32 mouse cellular contexts compared by ENCODE assay signal in genomic region chr2:144072642-144073041, GRCm38 (mm10). TPM values are rescaled to one million over a fixed set of nuclear protein-coding genes. Genes with fewer than 3 reads are reported as not detected.
A peak's percentile ranks its signal among the peaks of the same experiment; 100 is the strongest.
DNase-seq lines count a peak whose midpoint lies in the region; ATAC-seq and TF ChIP-seq lines count a peak whose summit lies in the region.
"Had no signal": no experiment of that assay in that cellular context is flagged by ENCODE, and none has a peak within 500 bp of the region (broad histone marks: within the 10 kb centered on the region; RNA-seq: fewer than 3 reads in every experiment).

No protein-coding gene starts in this region.

- H3K9me3 ChIP-seq in forebrain, embryonic 15.5 days = no peaks in the 10 kb centered on the region
- no peaks in the 10 kb centered on the region for H3K9me3 ChIP-seq in forebrain, embryonic 13.5 days (replicated peaks)
- H3K9me3 ChIP-seq in midbrain, embryonic 14.5 days (ENCODE audit: control insufficient read depth, low read length) = no peaks in the 10 kb centered on the region
- no peaks in the 10 kb centered on the region for H3K9me3 ChIP-seq in midbrain, postnatal 0 days (ENCODE audit: low read length)
- no peaks in the 10 kb centered on the region for H3K9me3 ChIP-seq in neural tube, embryonic 12.5 days
- no peaks in the 10 kb centered on the region for H3K9me3 ChIP-seq in neural tube, embryonic 15.5 days (replicated peaks)
- H3K9me3 ChIP-seq in neural tube, embryonic 14.5 days (ENCODE audit: control insufficient read depth, low read length) = no peaks in the 10 kb centered on the region
- H3K9me3 ChIP-seq: heart, embryonic 10.5 days; heart, embryonic 13.5 days had no signal

- H3K4me2 ChIP-seq in forebrain, embryonic 15.5 days (replicated peaks) = no peak overlapping the region
- H3K4me2 ChIP-seq in forebrain, embryonic 13.5 days = no peak overlapping the region
- no peak overlapping the region for H3K4me2 ChIP-seq in midbrain, embryonic 14.5 days (ENCODE audit: low read length)
- H3K4me2 ChIP-seq in midbrain, postnatal 0 days (ENCODE audit: low read depth, low read length, poor library complexity, severe bottlenecking) = no peak overlapping the region
- no peak overlapping the region for H3K4me2 ChIP-seq in neural tube, embryonic 12.5 days (replicated peaks)
- H3K4me2 ChIP-seq in neural tube, embryonic 15.5 days = no peak overlapping the region
- no peak overlapping the region for H3K4me2 ChIP-seq in neural tube, embryonic 14.5 days (ENCODE audit: low read depth, low read length)
- H3K4me2 ChIP-seq: heart, embryonic 13.5 days; hindbrain, embryonic 14.5 days had no signal

- ATAC-seq in forebrain, embryonic 15.5 days (replicated peaks) = 0 out of 2 replicates have a peak, but pooled peaks have one; percentile 38
- ATAC-seq in forebrain, embryonic 13.5 days = no peak
- no peak for ATAC-seq in midbrain, embryonic 14.5 days (ENCODE audit: low FRiP score, low TSS enrichment)
- no peak for ATAC-seq in midbrain, postnatal 0 days (ENCODE audit: low FRiP score)
- ATAC-seq in neural tube, embryonic 12.5 days (ENCODE audit: low FRiP score, low read depth) = peak; percentile 48
- ATAC-seq in neural tube, embryonic 15.5 days (ENCODE audit: low FRiP score) = no peak
- peak; percentile 65; the same call in 1 of the 2 replicates for ATAC-seq in neural tube, embryonic 14.5 days (ENCODE audit: low read depth)
- ATAC-seq: CD4-positive, CD25-positive, alpha-beta regulatory T cell, adult 4 months; forebrain, embryonic 16.5 days; hindbrain, postnatal 0 days had no signal

- 42% methylated on average over 7 of the region's 7 CpGs for WGBS in forebrain, embryonic 15.5 days
- 41% methylated on average over 7 of the region's 7 CpGs for WGBS in forebrain, embryonic 13.5 days
- WGBS in midbrain, embryonic 14.5 days = 32% methylated on average over 7 of the region's 7 CpGs
- 31% methylated on average over 7 of the region's 7 CpGs for WGBS in midbrain, postnatal 0 days
- WGBS in neural tube, embryonic 12.5 days = 30% methylated on average over 7 of the region's 7 CpGs
- WGBS in neural tube, embryonic 15.5 days = 25% methylated on average over 7 of the region's 7 CpGs
- 21% methylated on average over 7 of the region's 7 CpGs for WGBS in neural tube, embryonic 14.5 days

- H3K4me3 ChIP-seq in forebrain, embryonic 15.5 days = no peak overlapping the region
- H3K4me3 ChIP-seq in forebrain, embryonic 13.5 days = no peak overlapping the region
- H3K4me3 ChIP-seq in midbrain, embryonic 14.5 days (replicated peaks; ENCODE audit: low read depth, low read length) = no peak overlapping the region
- H3K4me3 ChIP-seq in midbrain, postnatal 0 days (ENCODE audit: low read depth, low read length) = no peak overlapping the region
- H3K4me3 ChIP-seq in neural tube, embryonic 12.5 days = no peak overlapping the region
- H3K4me3 ChIP-seq in neural tube, embryonic 15.5 days (replicated peaks) = no peak overlapping the region
- H3K4me3 ChIP-seq in neural tube, embryonic 14.5 days (ENCODE audit: low read depth, low read length) = no peak overlapping the region
- H3K4me3 ChIP-seq: heart, adult 2 months; heart, embryonic 10.5 days; heart, embryonic 13.5 days had no signal

- H3K27me3 ChIP-seq in forebrain, embryonic 15.5 days = no peaks in the 10 kb centered on the region
- H3K27me3 ChIP-seq in forebrain, embryonic 13.5 days = no peaks in the 10 kb centered on the region
- H3K27me3 ChIP-seq in midbrain, embryonic 14.5 days (ENCODE audit: control insufficient read depth, insufficient read depth, low read length) = no peaks in the 10 kb centered on the region
- H3K27me3 ChIP-seq in midbrain, postnatal 0 days (ENCODE audit: insufficient read depth, low read length) = no peaks in the 10 kb centered on the region
- H3K27me3 ChIP-seq in neural tube, embryonic 12.5 days (replicated peaks) = no peaks in the 10 kb centered on the region
- H3K27me3 ChIP-seq in neural tube, embryonic 15.5 days (replicated peaks) = no peaks in the 10 kb centered on the region
- no peaks in the 10 kb centered on the region for H3K27me3 ChIP-seq in neural tube, embryonic 14.5 days (ENCODE audit: control insufficient read depth, insufficient read depth, low read length)
- H3K27me3 ChIP-seq: heart, embryonic 13.5 days had no signal

- no peaks in the 10 kb centered on the region for H3K4me1 ChIP-seq in forebrain, embryonic 15.5 days
- no peaks in the 10 kb centered on the region for H3K4me1 ChIP-seq in forebrain, embryonic 13.5 days
- H3K4me1 ChIP-seq in midbrain, embryonic 14.5 days (ENCODE audit: control insufficient read depth, insufficient read depth, low read length) = 0 out of 2 replicates have a peak, but pooled peaks cover 4% of the 10 kb centered on the region
- no peaks in the 10 kb centered on the region for H3K4me1 ChIP-seq in midbrain, postnatal 0 days (ENCODE audit: insufficient read depth, low read length)
- H3K4me1 ChIP-seq in neural tube, embryonic 12.5 days = no peaks in the 10 kb centered on the region
- H3K4me1 ChIP-seq in neural tube, embryonic 15.5 days = no peaks in the 10 kb centered on the region; the same call in 1 of the 2 replicates
- no peaks in the 10 kb centered on the region for H3K4me1 ChIP-seq in neural tube, embryonic 14.5 days (ENCODE audit: control insufficient read depth, insufficient read depth, low read length)

- no peak overlapping the region for H3K27ac ChIP-seq in forebrain, embryonic 15.5 days (replicated peaks)
- no peak overlapping the region for H3K27ac ChIP-seq in forebrain, embryonic 13.5 days
- H3K27ac ChIP-seq in midbrain, embryonic 14.5 days (replicated peaks; ENCODE audit: low read depth, low read length) = no peak overlapping the region
- no peak overlapping the region for H3K27ac ChIP-seq in midbrain, postnatal 0 days (ENCODE audit: low read depth, low read length)
- H3K27ac ChIP-seq in neural tube, embryonic 12.5 days = no peak overlapping the region
- no peak overlapping the region for H3K27ac ChIP-seq in neural tube, embryonic 15.5 days (replicated peaks)
- H3K27ac ChIP-seq in neural tube, embryonic 14.5 days (ENCODE audit: low read depth, low read length) = no peak overlapping the region
- H3K27ac ChIP-seq: heart, adult 2 months; heart, embryonic 10.5 days; heart, embryonic 13.5 days; hindbrain, embryonic 14.5 days; hindbrain, postnatal 0 days had no signal

- peak; percentile 12 for DNase-seq in midbrain, embryonic 14.5 days
- no peak for DNase-seq in midbrain, postnatal 0 days (ENCODE audit: low spot score)
- no peak for DNase-seq in kidney, postnatal 10 days
- DNase-seq: adrenal gland, adult 2 months; adrenal gland, postnatal 25 days; cerebellum, adult 18-20 months; cerebellum, adult 9-10 months; cerebellum, postnatal 14 days; gastrocnemius, postnatal 10 days; gastrocnemius, postnatal 36 days; heart, adult 2 months; heart, postnatal 14 days; heart, postnatal 4 days had no signal

- H3K36me3 ChIP-seq in forebrain, embryonic 15.5 days = no peaks in the 10 kb centered on the region
- no peaks in the 10 kb centered on the region for H3K36me3 ChIP-seq in forebrain, embryonic 13.5 days (ENCODE audit: poor library complexity, severe bottlenecking)
- H3K36me3 ChIP-seq in midbrain, embryonic 14.5 days (ENCODE audit: control insufficient read depth, insufficient read depth, low read length) = no peaks in the 10 kb centered on the region
- H3K36me3 ChIP-seq in midbrain, postnatal 0 days (ENCODE audit: insufficient read depth, low read length) = no peaks in the 10 kb centered on the region
- H3K36me3 ChIP-seq in neural tube, embryonic 12.5 days = no peaks in the 10 kb centered on the region
- H3K36me3 ChIP-seq in neural tube, embryonic 15.5 days = no peaks in the 10 kb centered on the region
- H3K36me3 ChIP-seq in neural tube, embryonic 14.5 days (ENCODE audit: control insufficient read depth, insufficient read depth, low read length) = no peaks in the 10 kb centered on the region
- H3K36me3 ChIP-seq: heart, embryonic 10.5 days; heart, embryonic 13.5 days had no signal

- no peak overlapping the region for H3K9ac ChIP-seq in forebrain, embryonic 15.5 days (replicated peaks)
- H3K9ac ChIP-seq in forebrain, embryonic 13.5 days = no peak overlapping the region
- no peak overlapping the region for H3K9ac ChIP-seq in midbrain, embryonic 14.5 days (replicated peaks; ENCODE audit: low read length)
- H3K9ac ChIP-seq in midbrain, postnatal 0 days (replicated peaks; ENCODE audit: low read length, poor library complexity, severe bottlenecking) = no peak overlapping the region
- H3K9ac ChIP-seq in neural tube, embryonic 12.5 days = no peak overlapping the region
- H3K9ac ChIP-seq in neural tube, embryonic 15.5 days (replicated peaks) = no peak overlapping the region
- H3K9ac ChIP-seq in neural tube, embryonic 14.5 days (replicated peaks; ENCODE audit: low read depth, low read length) = no peak overlapping the region
- H3K9ac ChIP-seq: heart, embryonic 13.5 days; hindbrain, embryonic 14.5 days had no signal

- no peak for TF ChIP-seq CTCF in midbrain, postnatal 0 days (IDR thresholded peaks at IDR 0.05)

RNA-seq across cellular contexts. Expression of gene Banf2, which starts 39.8 kb away (rescaled TPM):
- not detected in 2 replicates for polyA plus RNA-seq in forebrain, embryonic 15.5 days (2015; fragmentation: Nextera tagmentation; extraction: Ambion mirVana)
- polyA plus RNA-seq in forebrain, embryonic 13.5 days (2015; fragmentation: Nextera tagmentation; extraction: Ambion mirVana) = not detected in 2 replicates
- not detected in 2 replicates for polyA plus RNA-seq in midbrain, embryonic 14.5 days (2014; fragmentation: Nextera tagmentation; extraction: Ambion mirVana)
- not detected in 2 replicates for total RNA-seq in midbrain, postnatal 0 days (2014; rRNA removed)
- not detected in 2 replicates for polyA plus RNA-seq in midbrain, postnatal 0 days (2015; fragmentation: Nextera tagmentation; extraction: Ambion mirVana)
- not detected in 2 replicates for polyA plus RNA-seq in neural tube, embryonic 12.5 days (2016; fragmentation: Nextera tagmentation; extraction: Ambion mirVana)
- polyA plus RNA-seq in neural tube, embryonic 15.5 days (2015; fragmentation: Nextera tagmentation; extraction: Ambion mirVana) = not detected in 2 replicates
- not detected in 2 replicates for polyA plus RNA-seq in neural tube, embryonic 14.5 days (2014; fragmentation: Nextera tagmentation; extraction: Ambion mirVana)
- total RNA-seq: adrenal gland, adult 2 months; adrenal gland, postnatal 25 days; gastrocnemius, adult 18-20 months; gastrocnemius, postnatal 10 days; gastrocnemius, postnatal 36 days; granulocyte monocyte progenitor cell, adult 5-6 weeks; heart, adult 2 months; heart, postnatal 14 days; heart, postnatal 4 days; hindbrain, postnatal 0 days; MEL had no signal
- polyA plus RNA-seq: adrenal gland, adult 2 months; C2C12; CD4-positive, CD25-positive, alpha-beta regulatory T cell, adult 4 months; embryonic facial prominence, embryonic 11.5 days; embryonic facial prominence, embryonic 14.5 days; forebrain, embryonic 16.5 days; heart, adult 2 months; heart, embryonic 10.5 days; heart, embryonic 13.5 days; heart, embryonic 16.5 days; hindbrain, embryonic 11.5 days; hindbrain, embryonic 14.5 days; hindbrain, postnatal 0 days had no signal

Comparison
In these comparisons a context has a peak if more than half of its experiments do, and no peak if none do; other contexts are left out.
1. ATAC-seq: peak in forebrain, embryonic 15.5 days (single experiment), neural tube, embryonic 12.5 days (single experiment) and neural tube, embryonic 14.5 days (single experiment); none in forebrain, embryonic 13.5 days (single experiment), midbrain, embryonic 14.5 days (single experiment), midbrain, postnatal 0 days (single experiment) and neural tube, embryonic 15.5 days (single experiment).